Mouse (Mus musculus): Measurements from ENCODE around the gene Prss28.

Gene Prss28

GRCm38 (mm10) chr17:25308346-25308745 lies at the start of gene Prss28:
Prss28 (plus strand) TSS chr17:25308646.
- DNase-seq (ENCODE audit: low spot score) = peak; percentile 73

GRCm38 (mm10) chr17:25264453-25264852 lies 44.0 kb upstream of the Prss28 start:
- DNase-seq (ENCODE audit: low spot score) = peak; percentile 73

- no peak for DNase-seq (ENCODE audit: low spot score)
These were observed 37.6 kb upstream of the Prss28 start for GRCm38 (mm10) chr17:25270795-25271335.

- DNase-seq (ENCODE audit: low spot score) = peak; percentile 58
These were observed 36.1 kb upstream of the Prss28 start for GRCm38 (mm10) chr17:25272326-25272725.

GRCm38 (mm10) chr17:25272951-25273705 lies 35.3 kb upstream of the Prss28 start:
- peak; percentile 93 for DNase-seq (ENCODE audit: low spot score)

GRCm38 (mm10) chr17:25273706-25274501 lies 34.5 kb upstream of the Prss28 start:
- peak; percentile 99 for DNase-seq (ENCODE audit: low spot score)

GRCm38 (mm10) chr17:25274571-25275346 lies 33.7 kb upstream of the Prss28 start, which contains the start of gene Ube2i:
Ube2i (minus strand) TSS chr17:25274622.
- DNase-seq (ENCODE audit: low spot score) = no peak

- DNase-seq (ENCODE audit: low spot score) = no peak
These were observed 32.6 kb upstream of the Prss28 start for GRCm38 (mm10) chr17:25275833-25276232.

GRCm38 (mm10) chr17:25282133-25282532 lies 26.3 kb upstream of the Prss28 start:
- peak; percentile 53 for DNase-seq (ENCODE audit: low spot score)

- DNase-seq (ENCODE audit: low spot score) = peak; percentile 78
These were observed 23.4 kb upstream of the Prss28 start for GRCm38 (mm10) chr17:25285033-25285432.

GRCm38 (mm10) chr17:25288842-25289241 lies 19.6 kb upstream of the Prss28 start:
- peak; percentile 68 for DNase-seq (ENCODE audit: low spot score)

GRCm38 (mm10) chr17:25290411-25290810 lies 18.0 kb upstream of the Prss28 start:
- DNase-seq (ENCODE audit: low spot score) = no peak

- no peak for DNase-seq (ENCODE audit: low spot score)
These were observed 15.0 kb upstream of the Prss28 start for GRCm38 (mm10) chr17:25293495-25293894.

GRCm38 (mm10) chr17:25294111-25294510 lies 14.3 kb upstream of the Prss28 start:
- no peak for DNase-seq (ENCODE audit: low spot score)

GRCm38 (mm10) chr17:25298094-25298493 lies 10.4 kb upstream of the Prss28 start, which contains the start of gene Prss34:
Prss34 (plus strand) TSS chr17:25298394.
- no peak for DNase-seq (ENCODE audit: low spot score)

- DNase-seq (ENCODE audit: low spot score) = no peak
These were observed 9.9 kb downstream of the Prss28 start, which contains the start of gene Prss29 for GRCm38 (mm10) chr17:25318354-25318753. Prss29 (plus strand) TSS chr17:25318654.

GRCm38 (mm10) chr17:25320819-25321218 lies 12.4 kb downstream of the Prss28 start:
- DNase-seq (ENCODE audit: low spot score) = no peak

- DNase-seq (ENCODE audit: low spot score) = no peak
These were observed 14.5 kb downstream of the Prss28 start for GRCm38 (mm10) chr17:25322930-25323329.

- DNase-seq (ENCODE audit: low spot score) = no peak
These were observed 23.9 kb downstream of the Prss28 start for GRCm38 (mm10) chr17:25332321-25332720.

GRCm38 (mm10) chr17:25333943-25334342 lies 25.5 kb downstream of the Prss28 start:
- DNase-seq (ENCODE audit: low spot score) = peak; percentile 84

- DNase-seq (ENCODE audit: low spot score) = no peak
These were observed 29.8 kb downstream of the Prss28 start for GRCm38 (mm10) chr17:25338218-25338617.

- no peak for DNase-seq (ENCODE audit: low spot score)
These were observed 31.6 kb downstream of the Prss28 start for GRCm38 (mm10) chr17:25340003-25340402.
